Comparison of ENCODE assay signal across 18 mouse cellular contexts in genomic region chr11:60193556-60193955, GRCm38 (mm10). TPM values are rescaled to one million over a fixed set of nuclear protein-coding genes. Genes with fewer than 3 reads are reported as not detected.
A peak's percentile ranks its signal among the peaks of the same experiment; 100 is the strongest.
DNase-seq lines count a peak whose midpoint lies in the region; ATAC-seq and TF ChIP-seq lines count a peak whose summit lies in the region.
"Had no signal": no experiment of that assay in that cellular context is flagged by ENCODE, and none has a peak within 500 bp of the region (broad histone marks: within the 10 kb centered on the region; RNA-seq: fewer than 3 reads in every experiment).

No protein-coding gene starts in this region.

- peaks cover 98% of the 10 kb centered on the region for H3K36me3 ChIP-seq in midbrain, embryonic 13.5 days
- H3K36me3 ChIP-seq in midbrain, embryonic 14.5 days (ENCODE audit: control insufficient read depth, insufficient read depth, low read length): peaks cover 91% of the 10 kb centered on the region
- peaks cover 92% of the 10 kb centered on the region for H3K36me3 ChIP-seq in forebrain, embryonic 14.5 days (ENCODE audit: control insufficient read depth, insufficient read depth, low read length)
- no peaks in the 10 kb centered on the region for H3K36me3 ChIP-seq in myocyte (ENCODE audit: control insufficient read depth, insufficient read depth)

- H3K27me3 ChIP-seq in midbrain, embryonic 13.5 days: no peaks in the 10 kb centered on the region
- H3K27me3 ChIP-seq in midbrain, embryonic 14.5 days (ENCODE audit: control insufficient read depth, insufficient read depth, low read length): no peaks in the 10 kb centered on the region
- no peaks in the 10 kb centered on the region for H3K27me3 ChIP-seq in forebrain, embryonic 14.5 days (replicated peaks; ENCODE audit: control insufficient read depth, insufficient read depth, low read length)
- H3K27me3 ChIP-seq in myocyte (ENCODE audit: control insufficient read depth, insufficient read depth, insufficient read length): no peaks in the 10 kb centered on the region
- H3K27me3 ChIP-seq: embryonic facial prominence, embryonic 13.5 days had no signal

- no peak overlapping the region for H3K4me3 ChIP-seq in midbrain, embryonic 13.5 days (replicated peaks)
- H3K4me3 ChIP-seq in midbrain, embryonic 14.5 days (replicated peaks; ENCODE audit: low read depth, low read length): no peak overlapping the region
- H3K4me3 ChIP-seq in forebrain, embryonic 14.5 days (ENCODE audit: low read depth, low read length): no peak overlapping the region
- no peak overlapping the region for H3K4me3 ChIP-seq in myocyte
- H3K4me3 ChIP-seq: embryonic facial prominence, embryonic 13.5 days had no signal

- H3K9ac ChIP-seq in midbrain, embryonic 13.5 days (replicated peaks): no peak overlapping the region
- no peak overlapping the region for H3K9ac ChIP-seq in midbrain, embryonic 14.5 days (replicated peaks; ENCODE audit: low read length)
- no peak overlapping the region for H3K9ac ChIP-seq in forebrain, embryonic 14.5 days (ENCODE audit: low read length)
- H3K9ac ChIP-seq: embryonic facial prominence, embryonic 13.5 days had no signal

- no peak for TF ChIP-seq POLR2A in myocyte (IDR thresholded peaks at IDR 0.05; ENCODE audit: insufficient read length, low read depth)

- WGBS in midbrain, embryonic 13.5 days: 85% methylated on average over 4 of the region's 4 CpGs
- 79% methylated on average over 4 of the region's 4 CpGs for WGBS in midbrain, embryonic 14.5 days
- 65% methylated on average over 4 of the region's 4 CpGs for WGBS in forebrain, embryonic 14.5 days

- H3K79me2 ChIP-seq in myocyte (ENCODE audit: control insufficient read depth, insufficient read depth): no peaks in the 10 kb centered on the region

- H3ac ChIP-seq in myocyte (ENCODE audit: control insufficient read depth, insufficient read length): no peak overlapping the region

- no peaks in the 10 kb centered on the region for H3K9me3 ChIP-seq in midbrain, embryonic 13.5 days
- 0 out of 2 replicates have a peak, but pooled peaks cover 3% of the 10 kb centered on the region for H3K9me3 ChIP-seq in midbrain, embryonic 14.5 days (ENCODE audit: control insufficient read depth, low read length)
- H3K9me3 ChIP-seq in forebrain, embryonic 14.5 days (replicated peaks; ENCODE audit: control insufficient read depth, low read length): peaks cover 4% of the 10 kb centered on the region; the same call in 1 of the 2 replicates

- no peak overlapping the region for H3K4me2 ChIP-seq in midbrain, embryonic 13.5 days (replicated peaks)
- H3K4me2 ChIP-seq in midbrain, embryonic 14.5 days (ENCODE audit: low read length): no peak overlapping the region
- no peak overlapping the region for H3K4me2 ChIP-seq in forebrain, embryonic 14.5 days (ENCODE audit: low read length)
- no peak overlapping the region for H3K4me2 ChIP-seq in myocyte (ENCODE audit: low read depth)
- H3K4me2 ChIP-seq: embryonic facial prominence, embryonic 13.5 days; liver, embryonic 11.5 days had no signal

- peak; percentile 67 to 76 for DNase-seq in cerebellum, postnatal 14 days
- no peak for DNase-seq in cerebellum, adult 9-10 months
- no peak for DNase-seq in midbrain, embryonic 14.5 days
- peak; percentile 67 for DNase-seq in forebrain, embryonic 14.5 days (ENCODE audit: low spot score)
- no peak for DNase-seq in frontal cortex, postnatal 10 days (ENCODE audit: low spot score in 2 of 2)
- no peak for DNase-seq in urinary bladder, postnatal 10 days (ENCODE audit: low spot score)
- DNase-seq: adrenal gland, postnatal 10 days; heart, adult 18-20 months; kidney, adult 11 months; kidney, postnatal 14 days; layer of hippocampus, adult 9-11 months; right cerebral cortex, postnatal 4 days; thymus, adult 2 months had no signal

- H3K27ac ChIP-seq in midbrain, embryonic 13.5 days: no peak overlapping the region
- H3K27ac ChIP-seq in midbrain, embryonic 14.5 days (replicated peaks; ENCODE audit: low read depth, low read length): no peak overlapping the region
- H3K27ac ChIP-seq in forebrain, embryonic 14.5 days (ENCODE audit: low read depth, low read length): peak overlapping the region; percentile 31; the same call in 1 of the 2 replicates
- H3K27ac ChIP-seq: embryonic facial prominence, embryonic 13.5 days had no signal

- ATAC-seq in midbrain, embryonic 13.5 days: peak; percentile 41; the same call in 1 of the 2 replicates
- ATAC-seq in midbrain, embryonic 14.5 days (ENCODE audit: low FRiP score, low TSS enrichment): no peak
- peak; percentile 80 for ATAC-seq in forebrain, embryonic 14.5 days
- ATAC-seq: lung, postnatal 0 days had no signal

- H3K4me1 ChIP-seq in midbrain, embryonic 13.5 days (replicated peaks): 0 out of 2 replicates have a peak, but pooled peaks cover 9% of the 10 kb centered on the region
- no peaks in the 10 kb centered on the region for H3K4me1 ChIP-seq in midbrain, embryonic 14.5 days (ENCODE audit: control insufficient read depth, insufficient read depth, low read length)
- no peaks in the 10 kb centered on the region; the same call in 1 of the 2 replicates for H3K4me1 ChIP-seq in forebrain, embryonic 14.5 days (ENCODE audit: control insufficient read depth, insufficient read depth, low read length)

TF ChIP-seq in myocyte, 11 proteins besides CTCF, POLR2A, EP300 and RAD21:
- TF ChIP-seq TCF3 (IDR thresholded peaks at IDR 0.05; ENCODE audit: insufficient read length, low read depth) (no peak), POLR2AphosphoS2 (IDR thresholded peaks at IDR 0.05; ENCODE audit: insufficient read length, low read depth) (peak; percentile 91), MAX (IDR thresholded peaks at IDR 0.05; ENCODE audit: low read depth) (no peak), CEBPB (IDR thresholded peaks at IDR 0.05; ENCODE audit: insufficient read depth, poor library complexity, severe bottlenecking) (no peak), REST (IDR thresholded peaks at IDR 0.05; ENCODE audit: insufficient read depth, insufficient read length) (no peak), MYOD1 (IDR thresholded peaks at IDR 0.05; ENCODE audit: control insufficient read depth in 1 of 3, insufficient read length in 2 of 3, low read depth in 2 of 3) (no peak), USF1 (IDR thresholded peaks at IDR 0.05; ENCODE audit: low read depth) (no peak)

RNA-seq across cellular contexts. Expression of gene Srebf1, which starts 28.8 kb away (rescaled TPM):
- polyA plus RNA-seq in midbrain, embryonic 13.5 days (2015; fragmentation: Nextera tagmentation; extraction: Ambion mirVana): 38.5 and 46.0 TPM in 2 replicates
- 34.5 and 35.2 TPM in 2 replicates for polyA plus RNA-seq in midbrain, embryonic 14.5 days (2014; fragmentation: Nextera tagmentation; extraction: Ambion mirVana)
- polyA plus RNA-seq in forebrain, embryonic 14.5 days (2014; fragmentation: Nextera tagmentation; extraction: Ambion mirVana): 42.6 and 44.3 TPM in 2 replicates
- 192 TPM for polyA plus RNA-seq in myocyte (2012; fragmentation: generic; extraction: Trizol)

Comparison
In these comparisons a context has a peak if more than half of its experiments do, and no peak if none do; other contexts are left out.
1. DNase-seq: peak in cerebellum, postnatal 14 days (2 of 2) and forebrain, embryonic 14.5 days (single experiment); none in cerebellum, adult 9-10 months (single experiment), midbrain, embryonic 14.5 days (single experiment), frontal cortex, postnatal 10 days (0 of 2) and urinary bladder, postnatal 10 days (single experiment).